ENCODE assay signal across 12 mouse cellular contexts in the genomic region with DNA sequence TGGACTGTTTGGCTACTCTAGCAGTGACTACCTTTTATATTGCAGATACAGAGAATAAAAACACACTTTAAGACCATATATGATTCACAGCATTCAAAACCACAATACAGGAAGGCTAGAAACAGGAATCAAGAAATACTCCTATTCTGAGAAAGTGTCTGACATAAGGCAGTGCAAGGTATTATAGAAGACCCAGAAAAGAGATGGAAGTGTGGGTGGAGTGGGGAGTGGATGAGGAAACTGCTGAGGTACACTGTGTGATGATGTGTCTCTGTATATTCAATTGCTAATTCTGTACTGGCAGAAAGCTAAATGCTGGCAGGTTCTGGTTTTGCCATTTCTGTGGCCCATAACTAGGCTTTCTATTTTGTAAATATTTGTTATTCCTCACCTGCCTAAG.
"Had no signal": no experiment of that assay in that cellular context is flagged by ENCODE, and none has a peak within 500 bp of the region (broad histone marks: within the 10 kb centered on the region; RNA-seq: fewer than 3 reads in every experiment).

No protein-coding gene starts in this region.

- DNase-seq: gastrocnemius, adult 2 months; gastrocnemius, postnatal 10 days; gastrocnemius, postnatal 25 days; heart, adult 11 months; heart, postnatal 10 days; heart, postnatal 4 days; kidney, adult 18-20 months; kidney, adult 8-10 months; kidney, postnatal 10 days; kidney, postnatal 25 days; kidney, postnatal 4 days; liver had no signal
